Mouse (Mus musculus) urinary bladder, postnatal 4 days (tissue): ENCODE results near the gene Elmod3.

Experiments
- DNase-seq, 2 experiments: peaks; one replicate each; pipeline ENCODE4 v3.0.0; 2021 to 2022; ENCODE audit warnings: low spot score in 2 of 2

Gene Elmod3

DNA sequence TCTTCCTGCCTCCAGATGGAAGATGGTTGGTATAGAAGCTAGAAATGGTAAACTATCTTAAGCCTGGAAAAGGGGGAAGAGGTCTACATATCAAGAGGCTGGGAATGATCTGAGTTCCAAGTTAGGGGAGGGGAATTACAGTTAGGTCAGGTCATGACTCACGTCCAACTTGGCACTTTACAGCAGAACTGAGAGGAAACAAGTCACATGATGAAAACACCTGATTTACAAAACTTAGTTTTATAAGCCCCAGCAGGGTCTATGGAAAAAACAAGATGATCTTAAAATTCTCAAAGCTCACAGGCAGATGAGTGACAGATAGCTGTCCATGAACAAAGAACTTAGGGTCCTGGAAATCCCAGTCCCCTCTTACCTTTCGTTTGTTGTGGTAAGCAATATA lies 16.9 kb upstream of the Elmod3 start:
- DNase-seq: no peak

DNA sequence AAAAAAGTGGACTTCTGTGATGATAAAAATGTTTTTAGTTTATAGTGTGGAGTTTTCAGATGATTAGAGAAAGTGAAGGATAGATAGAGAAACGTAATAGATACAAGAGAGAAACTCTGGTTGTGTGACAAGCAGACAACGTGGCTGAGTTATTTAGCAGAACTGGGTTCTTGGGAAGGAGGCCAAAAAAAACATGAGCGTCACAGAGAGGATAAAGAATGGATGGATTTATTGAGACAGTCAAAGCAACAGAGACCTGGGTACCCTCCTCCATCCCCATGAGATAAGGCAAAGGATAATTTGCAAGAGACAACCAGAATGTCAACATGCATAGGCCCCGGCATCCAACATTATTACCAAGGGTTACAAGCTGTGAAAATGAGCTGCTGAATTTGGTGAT lies 12.0 kb upstream of the Elmod3 start:
- DNase-seq: no peak

DNA sequence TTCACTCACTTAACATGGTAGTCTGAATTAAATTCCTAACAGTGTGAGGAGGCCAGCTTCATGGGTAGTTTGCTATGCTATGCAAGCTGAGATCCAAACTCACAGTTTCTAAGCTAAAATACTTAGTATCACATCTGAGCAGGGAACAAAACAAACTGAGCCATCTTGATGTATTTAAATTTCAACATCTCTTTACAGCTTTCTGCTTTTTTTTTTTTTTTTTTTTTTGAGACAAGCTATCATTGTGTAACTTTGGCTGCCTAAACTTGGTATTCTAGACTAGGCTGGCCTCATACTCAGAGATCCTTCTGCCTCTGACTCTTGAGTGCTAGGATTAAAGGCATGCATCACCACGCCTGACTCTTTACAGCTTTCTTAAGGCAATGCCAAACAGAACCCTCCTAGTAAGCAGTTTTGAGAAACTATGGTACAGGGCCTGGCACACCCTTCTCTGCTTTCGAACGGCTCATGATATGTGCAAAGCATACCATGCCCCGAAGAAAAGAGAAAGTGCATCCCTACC lies 10.5 kb upstream of the Elmod3 start:
- no peak for DNase-seq

DNA sequence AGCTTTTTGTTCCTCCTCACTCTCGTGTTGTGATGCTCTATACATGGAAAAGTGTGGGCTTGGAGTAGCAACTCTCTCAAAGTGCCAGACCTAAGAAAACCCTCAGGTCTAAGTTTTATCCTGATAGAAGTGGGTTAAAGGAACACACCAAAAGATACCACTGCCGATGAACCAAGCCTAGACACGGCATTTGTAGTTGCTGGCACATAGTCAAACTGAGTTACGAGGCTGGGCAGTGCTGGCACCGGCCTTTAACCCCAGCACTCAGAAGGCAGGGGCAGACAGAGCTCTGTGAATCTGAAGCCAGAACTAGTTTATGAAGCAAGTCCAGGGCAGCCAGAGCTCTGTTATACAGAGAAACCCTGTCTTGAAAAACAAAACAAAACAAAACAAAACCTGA lies 9.5 kb upstream of the Elmod3 start:
- DNase-seq: no peak

DNA sequence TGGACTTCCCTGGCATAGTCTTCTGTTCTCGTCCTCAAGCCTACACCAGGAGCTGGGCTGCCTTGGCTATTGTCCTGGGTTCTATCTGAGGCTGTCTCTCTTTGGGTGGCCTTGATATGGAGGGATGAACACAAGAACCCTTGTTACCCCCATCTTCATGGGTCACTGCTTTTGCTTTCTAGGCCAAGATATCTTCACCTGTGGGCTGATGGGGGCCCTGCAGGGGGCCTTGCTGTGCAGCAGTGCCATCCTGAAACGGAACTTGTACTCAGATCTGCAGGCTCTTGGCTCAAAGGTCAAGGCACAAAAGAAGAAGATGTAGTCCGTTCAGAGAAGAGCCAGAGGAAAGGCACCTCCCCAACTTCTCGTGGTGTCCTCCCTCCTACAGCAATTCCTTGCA lies 8.8 kb upstream of the Elmod3 start:
- DNase-seq: no peak

DNA sequence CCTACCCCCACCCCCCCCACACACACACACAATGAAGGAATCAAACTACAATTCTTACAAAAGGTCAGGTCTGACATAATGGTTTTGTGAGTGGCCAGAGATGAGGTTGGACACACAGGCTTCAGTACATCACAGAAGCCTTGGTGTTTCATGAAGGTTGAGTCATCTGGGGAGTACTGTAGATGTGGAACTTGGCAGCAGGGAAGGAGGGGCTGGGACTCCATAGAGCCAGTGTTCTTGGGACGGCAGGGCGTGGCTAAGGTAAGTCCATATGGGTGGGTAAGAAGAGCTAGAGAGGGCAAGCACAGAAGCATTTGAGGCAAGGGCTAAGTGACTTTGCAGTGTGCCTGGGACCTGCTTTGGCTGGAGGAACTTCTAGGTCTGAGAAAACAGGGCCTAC lies 5.9 kb upstream of the Elmod3 start:
- DNase-seq: no peak

DNA sequence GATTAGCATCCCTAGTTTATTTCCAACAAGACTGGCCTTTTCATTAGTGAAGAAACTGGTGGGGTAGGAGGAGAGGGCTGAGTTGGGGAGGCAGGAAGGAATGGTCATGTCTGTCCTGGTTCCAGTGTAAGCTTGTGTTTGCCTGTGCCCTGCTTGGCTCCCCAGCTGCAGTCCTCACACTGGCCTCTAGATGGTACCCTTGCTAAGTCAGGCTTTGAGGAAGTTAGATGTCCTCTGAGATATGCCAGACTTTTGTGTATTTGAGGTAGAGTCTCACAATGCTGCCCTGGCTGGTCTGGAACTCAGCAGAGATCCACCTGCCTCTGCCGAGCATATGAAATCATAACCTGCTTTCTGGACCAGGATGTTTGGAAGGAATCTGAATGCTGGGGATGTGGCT lies 3.5 kb upstream of the Elmod3 start:
- DNase-seq: peak; percentile 59 to 83

DNA sequence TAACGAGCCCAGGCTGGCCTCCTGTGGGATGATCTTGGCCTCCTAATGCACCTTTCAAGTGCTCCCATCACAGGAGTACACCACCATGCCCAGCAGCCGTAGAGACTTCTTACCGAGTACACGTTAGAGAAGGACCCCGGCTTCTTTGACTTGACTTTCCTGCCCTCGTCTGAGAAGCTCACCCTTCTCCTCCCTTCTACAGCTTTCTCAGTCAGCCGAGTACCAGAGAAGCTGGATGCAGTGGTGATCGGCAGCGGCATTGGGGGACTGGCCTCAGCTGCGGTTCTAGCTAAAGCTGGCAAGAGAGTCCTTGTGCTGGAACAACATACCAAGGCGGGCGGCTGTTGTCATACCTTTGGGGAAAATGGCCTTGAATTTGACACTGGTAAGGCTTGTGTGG lies 2.6 kb upstream of the Elmod3 start:
- DNase-seq: no peak

DNA sequence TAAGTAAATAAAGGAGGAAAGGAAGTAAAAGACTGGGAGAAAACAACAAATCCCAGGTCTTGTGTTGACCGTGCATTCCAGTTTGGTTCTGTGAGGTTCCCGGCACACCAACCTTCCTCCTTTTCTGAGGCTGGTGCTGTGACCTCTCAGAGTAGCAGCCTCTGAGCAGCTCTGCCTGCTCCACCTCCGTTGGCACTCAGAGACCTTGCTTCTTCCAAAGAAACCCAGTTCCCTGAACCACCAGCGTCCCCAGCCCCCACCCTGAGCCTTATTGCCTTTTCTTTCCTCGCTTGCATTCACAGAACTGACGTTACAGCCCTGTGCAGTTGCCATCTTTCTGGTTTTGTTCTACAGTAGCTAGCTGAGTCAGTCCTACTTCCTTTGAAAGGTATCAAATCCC lies 2.0 kb upstream of the Elmod3 start:
- no peak for DNase-seq

DNA sequence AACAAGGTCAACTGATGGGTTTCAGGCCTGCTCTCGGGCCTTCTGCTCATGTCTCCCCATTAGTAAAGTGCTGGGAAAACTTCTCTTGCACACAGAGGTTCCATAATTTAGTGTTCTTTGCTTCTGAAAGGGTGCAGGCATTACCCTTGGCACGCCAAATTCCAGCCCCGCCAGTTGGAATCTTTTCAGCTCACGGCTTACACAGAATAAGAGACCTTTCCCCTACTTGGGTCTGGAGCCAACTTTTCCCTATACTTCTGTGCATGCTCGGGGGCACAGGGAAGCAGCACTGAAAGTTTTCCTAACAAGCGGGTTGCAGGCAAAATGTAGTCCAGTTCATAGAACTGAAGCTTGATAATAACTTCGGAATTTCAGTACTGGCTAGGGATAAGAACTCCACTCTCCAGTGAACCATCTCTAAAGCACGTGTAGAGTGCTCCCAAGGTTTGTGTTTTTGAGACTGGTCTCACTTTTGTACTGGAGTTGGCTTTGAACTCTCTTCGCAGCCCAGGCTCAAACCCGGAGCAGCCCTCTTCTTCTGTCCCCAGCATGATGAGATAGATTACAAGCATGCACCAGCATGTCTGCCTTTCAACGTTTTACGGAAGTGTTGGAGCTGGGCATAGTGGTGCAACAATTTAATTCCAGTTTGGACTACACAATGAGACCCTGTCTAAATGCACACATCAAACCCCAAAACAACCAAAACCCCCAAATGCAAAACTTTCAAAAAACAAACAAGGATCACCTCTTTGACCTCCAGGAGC lies 761 bp upstream of the Elmod3 start:
- peak in 1 of 2 experiments; percentile 64 for DNase-seq

DNA sequence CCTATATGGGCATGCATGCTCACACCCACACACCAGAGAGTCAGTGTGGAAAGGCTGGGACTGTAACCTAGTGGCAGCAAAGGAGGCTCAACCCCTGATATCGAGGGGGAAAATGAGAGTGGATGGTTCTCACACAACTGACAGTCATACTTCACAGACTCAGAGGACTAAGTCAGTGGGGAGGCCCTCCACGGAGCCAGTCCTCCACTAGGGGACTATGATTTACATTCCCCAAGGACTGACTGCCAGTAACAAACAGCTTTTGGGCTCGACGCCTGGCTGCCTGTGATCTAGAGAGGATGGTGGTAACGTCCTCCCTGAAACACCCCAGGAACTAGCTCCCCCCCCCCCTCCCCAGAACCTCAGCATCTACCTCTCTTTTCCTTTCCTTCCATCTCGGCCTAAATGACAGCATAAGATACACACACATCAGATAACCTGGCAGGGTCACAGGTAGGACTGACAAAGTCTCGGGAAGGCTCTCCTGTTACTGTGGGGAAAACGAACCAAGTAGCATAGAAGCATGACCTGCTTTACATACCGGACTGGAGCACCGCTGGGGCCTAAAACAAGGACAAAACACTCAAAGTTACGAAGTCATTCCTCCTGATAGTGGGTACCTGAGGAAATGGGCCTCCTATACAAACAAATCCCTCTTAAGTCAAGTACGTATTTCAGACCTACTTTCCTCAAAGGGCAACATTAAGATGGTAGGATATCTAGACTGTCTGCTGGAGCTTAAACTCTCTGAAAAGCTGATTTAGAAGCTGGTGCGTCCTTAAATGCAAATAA lies 934 bp downstream of the Elmod3 start:
- DNase-seq: no peak

DNA sequence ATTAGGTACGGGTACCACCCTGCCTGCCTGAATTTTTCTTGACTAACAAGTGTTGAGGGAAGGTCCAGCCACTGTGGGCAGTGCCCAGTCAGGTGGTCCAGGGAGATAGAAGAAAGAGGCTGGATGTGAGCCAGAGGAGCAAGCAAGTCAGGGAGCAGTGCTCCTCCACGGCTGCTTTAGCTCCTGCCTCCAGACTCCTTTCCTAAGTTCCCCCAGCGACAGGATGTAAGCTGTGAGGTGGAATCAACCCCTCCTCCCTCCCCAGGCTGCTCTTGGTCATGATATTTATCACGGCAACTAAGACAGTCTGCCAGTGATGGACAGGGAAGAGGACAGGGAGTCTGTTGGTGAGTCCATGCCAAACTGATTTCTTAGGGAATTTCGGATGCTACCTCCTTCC lies 4.3 kb downstream of the Elmod3 start:
- DNase-seq: no peak

DNA sequence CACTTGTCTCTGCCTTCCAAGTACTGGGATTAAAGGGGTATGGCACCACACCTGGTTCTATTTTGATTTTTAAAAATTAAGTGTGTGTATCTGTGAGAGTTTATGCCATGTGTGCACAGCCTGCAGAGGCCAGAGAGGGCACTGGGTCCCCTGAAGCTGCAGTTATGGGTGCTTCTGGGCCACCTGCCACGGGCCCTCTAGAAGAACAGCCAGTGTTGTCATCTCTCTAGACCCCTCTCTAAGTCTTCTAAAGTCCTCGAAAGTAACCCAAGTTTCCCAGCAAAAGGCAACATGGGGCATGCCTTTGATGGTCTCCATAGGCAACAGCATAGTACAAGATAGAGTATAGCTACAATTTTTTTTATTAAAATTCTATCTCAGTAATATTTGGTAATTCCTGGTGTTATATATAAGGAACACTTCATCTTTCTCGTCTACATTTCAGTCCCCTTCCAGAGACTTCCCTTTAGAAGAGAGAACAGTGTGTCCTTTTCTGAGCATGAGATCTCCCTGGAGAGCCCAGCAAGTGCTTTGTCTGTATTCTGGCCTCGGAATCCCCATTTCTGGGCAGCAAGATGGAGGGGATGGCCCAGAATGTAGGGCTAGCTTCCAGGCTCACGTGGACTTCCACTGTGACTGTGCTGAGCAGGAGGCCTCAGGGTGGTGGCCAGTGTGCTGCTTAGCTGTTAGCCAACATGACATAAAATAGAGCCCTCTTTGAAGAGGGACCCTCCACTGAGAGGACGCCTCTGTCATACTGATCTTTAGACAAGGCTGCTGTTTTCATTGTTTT lies 5.0 kb downstream of the Elmod3 start:
- DNase-seq: no peak

DNA sequence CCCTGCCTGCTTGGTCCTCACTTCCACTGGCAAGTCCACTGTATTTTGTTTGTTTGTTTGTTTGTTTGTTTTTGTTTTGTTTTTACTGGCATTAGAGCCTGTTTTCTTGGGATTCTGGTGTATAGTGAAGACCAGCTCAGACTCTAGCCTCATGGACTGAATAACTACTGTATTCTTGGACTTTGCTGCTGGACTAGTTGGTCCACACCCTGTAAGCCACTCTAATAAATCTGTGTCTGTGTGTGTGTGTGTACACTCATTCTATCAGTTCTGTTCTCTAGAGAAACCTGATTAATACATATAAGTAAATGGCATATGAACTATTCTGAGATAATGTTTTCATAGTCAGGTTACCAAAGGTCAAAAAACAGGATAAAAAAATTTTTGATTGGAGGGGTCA lies 8.1 kb downstream of the Elmod3 start:
- DNase-seq: no peak

DNA sequence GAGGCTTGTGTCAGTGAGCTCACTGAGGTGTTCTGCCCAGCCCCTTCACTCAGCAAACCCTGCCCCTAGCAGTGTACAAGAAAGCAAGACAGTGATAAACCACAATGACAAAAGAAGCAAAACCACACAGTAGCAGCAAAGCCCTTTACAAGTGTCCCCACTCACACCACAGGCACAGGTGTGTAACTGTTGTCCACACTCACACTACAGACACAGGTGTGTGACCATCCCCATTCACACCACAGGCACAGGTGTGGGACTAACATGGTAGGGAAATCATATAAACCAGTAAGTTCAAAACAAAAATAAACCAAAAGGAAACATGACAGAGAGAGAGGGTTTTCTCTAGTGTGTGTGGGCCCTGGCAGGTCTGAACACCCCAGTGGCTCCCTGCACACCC lies 9.9 kb downstream of the Elmod3 start:
- no peak for DNase-seq

DNA sequence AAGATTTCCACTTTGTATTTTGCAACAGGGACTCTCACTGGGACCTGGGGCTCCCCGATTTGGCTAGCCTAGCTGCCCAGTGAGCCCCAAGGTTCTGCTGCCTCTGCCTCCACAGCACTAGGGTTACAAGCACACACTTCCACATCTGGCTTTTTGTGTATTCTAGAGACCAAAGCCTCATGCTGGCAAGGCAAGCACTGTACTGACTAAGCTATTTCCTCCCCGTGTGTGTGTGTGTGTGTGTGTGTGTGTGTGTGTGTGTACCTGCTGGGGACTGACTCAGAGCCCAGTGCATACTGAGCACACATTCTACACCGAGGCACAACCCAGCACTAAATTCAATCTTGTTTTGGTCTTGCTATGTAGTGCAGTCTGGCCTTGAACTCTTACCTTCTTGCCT lies 11.5 kb downstream of the Elmod3 start:
- DNase-seq: no peak

DNA sequence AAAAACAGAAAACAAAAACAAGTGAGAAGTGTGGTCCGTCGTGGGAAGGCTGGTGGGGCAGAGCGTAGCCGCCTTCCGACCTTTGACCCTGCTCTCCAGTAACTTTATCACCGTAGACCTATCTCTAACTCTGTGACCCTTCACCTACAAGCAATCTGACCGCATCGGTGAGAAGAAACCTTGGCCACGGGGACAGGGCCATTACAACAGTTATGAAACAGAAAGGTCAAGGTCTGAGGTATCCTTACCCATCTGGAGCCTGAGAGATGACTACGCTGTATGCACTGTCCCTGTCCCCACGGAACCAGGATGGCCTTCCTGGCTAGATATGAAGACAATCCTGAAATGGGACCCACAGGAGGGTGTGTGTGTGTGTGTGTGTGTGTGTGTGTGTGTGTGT lies 14.1 kb downstream of the Elmod3 start:
- no peak for DNase-seq

DNA sequence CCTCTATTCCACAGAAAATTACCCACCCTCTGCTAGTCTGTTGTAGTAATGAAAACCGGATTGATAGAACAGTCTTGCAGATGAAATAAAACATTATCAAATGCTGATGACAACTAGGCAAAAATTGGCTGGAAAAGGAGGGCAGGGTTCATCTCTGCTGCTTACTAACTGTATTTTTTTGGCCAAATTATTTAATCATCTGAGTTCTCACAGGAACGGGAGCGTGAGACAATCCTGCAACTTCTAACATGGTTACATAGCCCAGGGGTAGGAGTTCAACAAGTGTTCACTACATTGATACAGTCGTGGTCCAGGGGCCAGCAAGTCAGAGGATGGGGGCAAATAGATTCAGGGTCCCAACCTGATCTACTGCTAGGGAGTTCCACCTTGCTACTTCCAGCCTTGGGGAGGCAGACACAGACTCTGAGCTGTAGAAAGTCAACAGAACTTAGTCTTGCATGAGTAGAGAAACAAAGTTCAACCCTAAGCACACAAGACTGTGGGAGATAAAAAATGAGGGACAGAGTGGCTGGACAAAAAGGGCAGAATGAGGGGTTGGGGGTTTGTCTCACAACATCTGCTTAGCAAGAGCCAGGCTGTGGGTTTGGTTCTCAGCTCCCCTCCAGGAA lies 14.9 kb downstream of the Elmod3 start:
- DNase-seq: no peak

DNA sequence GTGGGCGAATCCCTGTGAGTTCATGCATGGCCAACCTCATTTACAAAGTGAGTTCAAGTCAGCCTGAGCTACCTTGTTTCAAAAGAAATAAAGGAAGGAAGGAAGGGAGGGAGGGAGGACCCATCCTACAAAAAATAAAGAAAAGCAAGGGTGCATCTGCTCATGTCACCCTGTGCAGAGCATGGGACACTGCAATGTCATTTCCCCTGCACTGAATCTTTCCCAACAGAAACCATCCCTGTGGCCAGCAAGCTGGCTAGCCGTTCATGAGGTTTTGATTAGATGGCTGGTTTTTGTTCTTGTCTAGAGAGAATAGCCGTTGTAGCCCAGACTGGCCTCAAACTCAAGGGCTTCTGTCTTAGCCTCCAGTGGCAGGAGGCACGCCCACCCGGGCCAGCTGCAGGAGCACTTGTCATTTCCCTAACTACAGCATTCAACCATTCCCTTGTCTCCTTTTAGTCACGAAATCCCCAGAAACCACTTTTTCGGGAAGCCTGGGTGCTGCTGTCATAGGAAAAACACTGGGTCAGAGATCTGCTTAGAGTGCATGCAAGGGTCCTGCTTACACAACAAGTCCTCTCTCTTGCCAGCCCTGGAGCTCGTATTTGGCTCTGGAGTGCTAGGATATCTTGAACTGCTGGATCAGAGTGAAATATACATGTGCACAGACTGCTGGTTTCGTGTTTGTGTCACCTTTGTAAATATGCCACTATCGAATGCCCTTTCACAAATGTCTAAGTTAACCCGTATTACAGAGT lies 16.4 kb downstream of the Elmod3 start:
- DNase-seq: no peak

DNA sequence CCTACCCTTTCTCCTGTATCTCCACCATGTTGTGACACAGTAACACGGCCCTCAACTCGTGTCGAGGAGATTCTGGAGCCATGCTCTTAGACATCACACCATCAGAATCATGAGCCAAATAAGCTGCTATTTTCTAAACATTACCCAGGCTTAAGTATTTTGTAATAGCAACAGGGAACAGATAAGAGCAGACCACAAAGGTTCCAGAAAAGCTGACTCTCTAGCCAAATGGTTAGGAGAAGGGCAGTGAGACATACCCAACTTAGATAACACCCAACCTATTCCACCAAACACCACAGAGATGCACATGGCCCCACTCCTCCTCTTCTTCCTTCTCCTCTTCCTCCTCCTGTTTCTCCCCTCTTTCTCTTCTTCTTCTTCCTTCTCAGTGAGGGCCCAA lies 22.2 kb downstream of the Elmod3 start:
- DNase-seq: no peak

DNA sequence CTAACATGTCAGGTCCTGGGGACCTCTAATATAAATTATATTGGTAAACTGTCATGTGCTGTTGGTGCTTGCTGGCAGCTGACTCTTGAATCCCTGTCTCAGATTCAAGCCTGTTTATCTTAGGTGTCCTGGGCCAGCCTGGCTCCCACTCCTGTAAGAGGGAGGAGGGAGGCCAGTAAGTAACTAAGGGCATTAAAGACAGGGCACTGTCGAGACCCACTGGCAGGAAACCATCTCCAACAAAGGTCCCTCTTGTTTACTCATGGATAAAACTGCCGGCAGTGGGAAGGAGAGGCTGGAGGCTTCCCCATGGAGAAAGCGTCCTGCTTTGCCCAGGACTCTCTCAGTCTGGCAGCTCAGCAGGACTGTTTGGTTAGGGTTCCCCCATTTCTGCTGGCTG lies 26.4 kb downstream of the Elmod3 start:
- DNase-seq: no peak
